Mouse (Mus musculus) T-helper 1 cell (primary cell): ENCODE results near the gene Rimbp3.

ENCODE experiments used
- in situ Hi-C: fragments of 300-600 bp; cut with MboI, MseI; formaldehyde crosslinking; loops from one replicate; pipeline ENCODE4 v1.15.1; 2025; ENCODE audit warnings: high pct_unique_total_duplicates

Gene Rimbp3

DNA sequence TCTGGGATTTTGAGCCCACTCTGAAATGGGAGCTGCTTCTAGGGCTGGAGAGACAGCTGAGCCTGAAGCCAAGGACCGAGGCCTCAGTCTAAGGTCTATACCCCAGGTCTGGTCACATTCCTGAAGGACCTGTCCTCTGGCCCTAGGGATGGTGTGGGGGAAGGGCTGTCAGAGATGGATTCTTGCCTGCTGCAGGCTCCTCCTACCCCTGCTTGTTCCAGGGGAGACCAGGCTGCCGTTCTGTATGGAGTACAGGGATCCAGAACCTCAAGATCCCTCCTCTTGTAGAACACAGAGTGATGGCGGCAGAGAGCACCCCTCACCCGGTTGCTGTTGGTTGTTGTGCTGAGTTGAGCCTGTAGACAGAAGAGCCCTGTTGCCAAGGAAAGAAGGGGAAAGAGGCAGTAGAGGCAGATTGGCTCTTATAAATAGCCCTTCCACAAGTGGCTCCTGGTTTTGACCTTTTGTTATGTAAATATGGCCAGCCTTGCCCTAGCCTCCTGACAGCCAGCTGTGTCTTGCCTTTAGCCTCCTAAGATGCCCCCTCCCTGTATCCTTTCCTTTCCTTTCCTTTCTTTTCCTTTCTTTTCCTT, 45.7 kb downstream of the Rimbp3 start:
- in situ Hi-C loops: no loop called here

DNA sequence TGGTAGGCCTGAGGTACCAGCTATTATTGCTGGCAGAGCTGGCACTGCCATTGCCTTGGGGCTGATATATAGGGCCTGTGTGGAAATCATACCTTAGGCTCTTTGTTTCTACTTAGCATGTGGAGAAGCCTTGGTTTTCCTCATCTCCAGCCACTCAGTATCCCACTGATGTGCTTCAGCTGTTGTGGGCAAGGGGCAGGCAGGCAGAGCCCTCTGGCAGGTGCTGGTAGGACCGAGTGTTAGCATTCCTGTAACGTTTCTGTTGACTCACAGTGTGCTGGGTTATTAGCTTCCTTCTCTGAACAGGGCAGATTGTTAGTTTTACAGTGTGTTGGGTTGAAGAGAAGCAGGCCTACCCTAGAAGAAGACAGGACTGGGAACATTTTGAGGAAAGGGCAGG, 46.9 kb downstream of the Rimbp3 start:
- in situ Hi-C loops: no loop called here

GRCm38 (mm10) chr16:17257359-17257821, 49.0 kb downstream of the Rimbp3 start:
- in situ Hi-C loops: no loop called here

DNA sequence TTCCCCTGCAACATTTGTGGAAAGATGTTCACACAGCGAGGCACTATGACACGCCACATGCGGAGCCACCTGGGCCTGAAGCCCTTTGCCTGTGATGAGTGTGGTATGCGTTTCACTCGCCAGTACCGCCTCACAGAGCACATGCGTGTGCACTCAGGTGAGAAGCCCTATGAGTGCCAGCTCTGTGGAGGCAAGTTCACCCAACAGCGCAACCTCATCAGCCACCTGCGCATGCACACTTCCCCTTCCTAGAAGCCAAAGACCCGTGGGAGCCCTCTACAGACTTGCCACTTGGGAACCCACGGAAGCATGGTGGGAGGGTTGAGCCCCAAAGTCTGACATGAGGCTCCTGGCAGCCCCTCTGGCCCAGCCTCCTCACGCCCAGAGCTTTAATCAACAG, 50.5 kb downstream of the Rimbp3 start:
- in situ Hi-C loops: no loop called here

GRCm38 (mm10) chr16:17261341-17261740, 52.9 kb downstream of the Rimbp3 start:
- in situ Hi-C loops: no loop called here
